Mouse (Mus musculus) neural tube, embryonic 10.5 days (tissue): Measurements from ENCODE around the gene Cmtm5.

Source experiments
- DNase-seq: peaks from one replicate; pipeline ENCODE4 v3.0.0-alpha.2; 2017; ENCODE audit warnings: low spot score; ENCODE audit errors: extremely low spot score

Cmtm5 gene

GRCm38 (mm10) chr14:54935904-54936830 is at the start of gene Cmtm5:
Gene Cmtm5, plus strand, starts transcription at chr14:54936261.
- DNase-seq: peak; percentile 23

GRCm38 (mm10) chr14:54892200-54892599 is 43.9 kb upstream of the Cmtm5 start, which contains the start of gene Pabpn1:
Gene Pabpn1, plus strand, starts transcription at chr14:54892500.
- no peak for DNase-seq

GRCm38 (mm10) chr14:54893651-54894181 is 42.3 kb upstream of the Cmtm5 start:
- DNase-seq: peak; percentile 93

- DNase-seq: peak; percentile 67
Observed at GRCm38 (mm10) chr14:54894296-54895151, 41.5 kb upstream of the Cmtm5 start.

GRCm38 (mm10) chr14:54897445-54897844 is 38.6 kb upstream of the Cmtm5 start:
- no peak for DNase-seq

GRCm38 (mm10) chr14:54900383-54900782 is 35.7 kb upstream of the Cmtm5 start:
- DNase-seq: peak; percentile 70

GRCm38 (mm10) chr14:54903641-54904040 is 32.4 kb upstream of the Cmtm5 start:
- DNase-seq: no peak

GRCm38 (mm10) chr14:54908682-54909081 is 27.4 kb upstream of the Cmtm5 start:
- no peak for DNase-seq

- peak; percentile 40 for DNase-seq
Observed at GRCm38 (mm10) chr14:54912109-54912850, 23.8 kb upstream of the Cmtm5 start.

- peak; percentile 80 for DNase-seq
Observed at GRCm38 (mm10) chr14:54912886-54913285, 23.2 kb upstream of the Cmtm5 start, which contains the start of gene Slc22a17. Gene Slc22a17, minus strand, starts transcription at chr14:54913132.

GRCm38 (mm10) chr14:54913343-54913742 is 22.7 kb upstream of the Cmtm5 start:
- no peak for DNase-seq

- no peak for DNase-seq
Observed at GRCm38 (mm10) chr14:54920076-54920685, 15.9 kb upstream of the Cmtm5 start.

GRCm38 (mm10) chr14:54924641-54925348 is 11.3 kb upstream of the Cmtm5 start:
- peak; percentile 67 for DNase-seq

GRCm38 (mm10) chr14:54925349-54926342 is 10.4 kb upstream of the Cmtm5 start, which contains the start of gene Efs:
Gene Efs, minus strand, starts transcription at chr14:54926126.
- peak; percentile 83 for DNase-seq

- peak; percentile 87 for DNase-seq
Observed at GRCm38 (mm10) chr14:54926401-54927158, 9.5 kb upstream of the Cmtm5 start.

- DNase-seq: no peak
Observed at GRCm38 (mm10) chr14:54927296-54927695, 8.8 kb upstream of the Cmtm5 start.

- no peak for DNase-seq
Observed at GRCm38 (mm10) chr14:54929801-54930200, 6.3 kb upstream of the Cmtm5 start.

- DNase-seq: no peak
Observed at GRCm38 (mm10) chr14:54930431-54930830, 5.6 kb upstream of the Cmtm5 start.
